Mouse (Mus musculus) ZHBTc4 (cell line): ENCODE results near the gene Slc7a12.

Source experiments
- DNase-seq: peaks from one replicate; pipeline ENCODE4 v3.0.0-alpha.2; 2011; ENCODE audit warnings: low read depth, low spot score

The Slc7a12 gene

GRCm38 (mm10) chr3:14480397-14480796 lies at the start of gene Slc7a12:
Slc7a12 (plus strand) TSS chr3:14480697.
- DNase-seq, result no peak

GRCm38 (mm10) chr3:14432381-14432780 lies 48.1 kb upstream of the Slc7a12 start:
- DNase-seq, result no peak

GRCm38 (mm10) chr3:14446015-14446414 lies 34.5 kb upstream of the Slc7a12 start:
- DNase-seq, result peak; percentile 55

- peak; percentile 84 for DNase-seq
These were observed 33.8 kb upstream of the Slc7a12 start for GRCm38 (mm10) chr3:14446691-14447090.
